Mouse (Mus musculus) thymus, adult 2 months (tissue): Measurements from ENCODE around the gene Nlgn1.

Source experiments
- CTCF ChIP-seq: fragments of 200-500 bp; IDR thresholded peaks from 2 replicates; pipeline ENCODE4 v1.5.1; 2012; ENCODE audit warnings: mild to moderate bottlenecking, control low read depth, low read length, moderate library complexity, borderline replicate concordance; ENCODE audit not compliant: control insufficient read depth, poor library complexity, insufficient read depth; ENCODE audit errors: extremely low read depth
- POLR2A ChIP-seq: fragments of 200-500 bp; IDR thresholded peaks from 2 replicates; pipeline ENCODE4 v1.6.1; 2012; ENCODE audit warnings: mild to moderate bottlenecking, low read length, control low read depth, moderate library complexity; ENCODE audit not compliant: control insufficient read depth, poor library complexity, insufficient read depth; ENCODE audit errors: extremely low read depth

- TF ChIP-seq CTCF (no peak), POLR2A (no peak)
These were observed 226.7 kb downstream of the Nlgn1 start for GRCm38 (mm10) chr3:26105528-26105927.
